Mouse (Mus musculus) MEL (cell line): ENCODE results near the gene Synj1. TPM values are rescaled to one million over a fixed set of nuclear protein-coding genes. Genes with fewer than 3 reads are reported as not detected.
A peak's percentile ranks its signal among the peaks of the same experiment; 100 is the strongest.

ENCODE experiments used
- DNase-seq: peaks from one replicate; pipeline ENCODE4 v3.0.0; 2011; ENCODE audit warnings: low read depth, low spot score
- H3K27ac ChIP-seq: 2 replicates; pipeline ENCODE4 v1.5.1; 2012; ENCODE audit warnings: low read depth, mild to moderate bottlenecking, control low read depth, low read length, moderate library complexity; ENCODE audit not compliant: control insufficient read depth
- H3K27me3 ChIP-seq, 2 experiments: fragments of 150-350 bp in 1 of 2; sonication (generic) in 1 of 2; 2 replicates each; pipeline ENCODE4 v1.6.1; 2012; ENCODE audit warnings: low read length in 2 of 2, mild to moderate bottlenecking in 2 of 2, improper control_type of control experiment in 1 of 2, moderate library complexity in 1 of 2; ENCODE audit not compliant: insufficient read depth in 2 of 2, control insufficient read depth in 1 of 2
- H3K36me3 ChIP-seq, 2 experiments: 2 replicates each; pipeline ENCODE4 v1.6.1; 2012 to 2014; ENCODE audit warnings: low read length in 2 of 2, improper control_type of control experiment in 1 of 2, inconsistent platforms in 1 of 2, mild to moderate bottlenecking in 1 of 2; ENCODE audit not compliant: insufficient read depth in 2 of 2, control insufficient read depth in 1 of 2
- H3K4me1 ChIP-seq, 2 experiments: fragments of 150-350 bp in 1 of 2; sonication (generic) in 1 of 2; 2 replicates each; pipeline ENCODE4 v1.6.1; 2012; ENCODE audit warnings: low read length in 2 of 2, improper control_type of control experiment in 1 of 2, mild to moderate bottlenecking in 1 of 2; ENCODE audit not compliant: insufficient read depth in 2 of 2, control insufficient read depth in 1 of 2
- H3K4me3 ChIP-seq, 2 experiments: fragments of 150-350 bp in 1 of 2; sonication (generic) in 1 of 2; 2 replicates each; pipeline ENCODE4 v1.5.1; 2012; ENCODE audit warnings: low read depth in 2 of 2, low read length in 2 of 2, mild to moderate bottlenecking in 2 of 2, moderate library complexity in 2 of 2, control low read depth in 1 of 2, improper control_type of control experiment in 1 of 2; ENCODE audit not compliant: control insufficient read depth in 1 of 2, insufficient read depth in 1 of 2
- H3K79me2 ChIP-seq: 2 replicates; pipeline ENCODE4 v1.6.1; 2012; ENCODE audit warnings: mild to moderate bottlenecking, low read length, moderate library complexity; ENCODE audit not compliant: control insufficient read depth, poor library complexity, insufficient read depth
- H3K9ac ChIP-seq: 2 replicates; pipeline ENCODE4 v1.6.1; 2012; ENCODE audit warnings: low read depth, mild to moderate bottlenecking, control low read depth, low read length, moderate library complexity; ENCODE audit not compliant: control insufficient read depth, poor library complexity, severe bottlenecking
- H3K9me3 ChIP-seq: fragments of 150-350 bp; sonication (generic); replicated peaks from 2 replicates; pipeline ENCODE4 v1.6.1; 2012; ENCODE audit warnings: mild to moderate bottlenecking, low read length, improper control_type of control experiment, moderate library complexity; ENCODE audit not compliant: insufficient read depth
- BHLHE40 ChIP-seq: IDR thresholded peaks from 2 replicates; pipeline ENCODE4 v1.6.1; 2012; ENCODE audit warnings: low read depth, mild to moderate bottlenecking, inconsistent platforms, low read length, improper control_type of control experiment, borderline replicate concordance
- CHD1 ChIP-seq: IDR thresholded peaks from 2 replicates; pipeline ENCODE4 v1.6.1; 2012; ENCODE audit warnings: low read depth, mild to moderate bottlenecking, inconsistent platforms, low read length, improper control_type of control experiment
- CTCF ChIP-seq, 3 experiments: IDR thresholded peaks in 2 of 3; conservative IDR thresholded peaks in 1 of 3; 2 replicates each; pipeline ENCODE4 v1.5.1; 2011 to 2012; ENCODE audit warnings: low read length in 3 of 3, low read depth in 2 of 3, mild to moderate bottlenecking in 2 of 3, improper control_type of control experiment in 1 of 3, inconsistent platforms in 1 of 3, mixed read lengths in 1 of 3, moderate library complexity in 1 of 3; ENCODE audit not compliant: control insufficient read depth in 1 of 3, insufficient read depth in 1 of 3, poor library complexity in 1 of 3, severe bottlenecking in 1 of 3
- EP300 ChIP-seq, 2 experiments: IDR thresholded peaks; 2 replicates each; pipeline ENCODE4 v1.6.1; 2011; ENCODE audit warnings: improper control_type of control experiment in 2 of 2, low read length in 2 of 2, low read depth in 1 of 2, mild to moderate bottlenecking in 1 of 2
- GABPA ChIP-seq: IDR thresholded peaks from 2 replicates; pipeline ENCODE4 v1.6.1; 2012; ENCODE audit warnings: low read depth, mild to moderate bottlenecking, inconsistent platforms, low read length, improper control_type of control experiment, moderate library complexity
- GATA1 ChIP-seq: IDR thresholded peaks from 2 replicates; pipeline ENCODE4 v1.6.1; 2011; ENCODE audit warnings: low read depth, low read length, improper control_type of control experiment
- HCFC1 ChIP-seq: IDR thresholded peaks from 2 replicates; pipeline ENCODE4 v1.6.1; 2012; ENCODE audit warnings: low read depth, mild to moderate bottlenecking, inconsistent platforms, low read length, improper control_type of control experiment, moderate library complexity
- JUND ChIP-seq: IDR thresholded peaks from 2 replicates; pipeline ENCODE4 v1.6.1; 2011; ENCODE audit warnings: low read depth, mild to moderate bottlenecking, improper control_type of control experiment, low read length
- KAT2A ChIP-seq: conservative IDR thresholded peaks from 2 replicates; pipeline ENCODE4 v1.6.1; 2012; ENCODE audit warnings: low read depth, low read length, improper control_type of control experiment, inconsistent platforms
- MAX ChIP-seq: IDR thresholded peaks from 2 replicates; pipeline ENCODE4 v1.6.1; 2011; ENCODE audit warnings: low read length, improper control_type of control experiment
- MAZ ChIP-seq: IDR thresholded peaks from 2 replicates; pipeline ENCODE4 v1.6.1; 2012; ENCODE audit warnings: low read depth, mild to moderate bottlenecking, inconsistent platforms, low read length, improper control_type of control experiment
- MXI1 ChIP-seq: IDR thresholded peaks from 2 replicates; pipeline ENCODE4 v1.6.1; 2011; ENCODE audit warnings: mild to moderate bottlenecking, low read depth, low read length, improper control_type of control experiment
- MYB ChIP-seq: IDR thresholded peaks from 2 replicates; pipeline ENCODE4 v1.6.1; 2011; ENCODE audit warnings: mild to moderate bottlenecking, low read depth, low read length, improper control_type of control experiment
- MYC ChIP-seq: IDR thresholded peaks from 2 replicates; pipeline ENCODE4 v1.6.1; 2011; ENCODE audit warnings: low read depth, mild to moderate bottlenecking, low read length, improper control_type of control experiment, moderate library complexity
- NELFE ChIP-seq: IDR thresholded peaks from 2 replicates; pipeline ENCODE4 v1.6.1; 2011; ENCODE audit warnings: low read depth, low read length, improper control_type of control experiment
- NRF1 ChIP-seq: IDR thresholded peaks from 2 replicates; pipeline ENCODE4 v1.6.1; 2014; ENCODE audit warnings: low read depth, mild to moderate bottlenecking, inconsistent platforms, low read length, improper control_type of control experiment, moderate library complexity; ENCODE audit not compliant: poor library complexity, insufficient read depth, severe bottlenecking
- POLR2A ChIP-seq, 2 experiments: IDR thresholded peaks; 2 replicates each; pipeline ENCODE4 v1.6.1; 2011 to 2012; ENCODE audit warnings: low read length in 2 of 2, mild to moderate bottlenecking in 2 of 2, control low read depth in 1 of 2, improper control_type of control experiment in 1 of 2, low read depth in 1 of 2, moderate library complexity in 1 of 2; ENCODE audit not compliant: control insufficient read depth in 1 of 2, insufficient read depth in 1 of 2, poor library complexity in 1 of 2
- SIN3A ChIP-seq: IDR thresholded peaks from 2 replicates; pipeline ENCODE4 v1.6.1; 2012; ENCODE audit warnings: low read length, improper control_type of control experiment, inconsistent platforms
- SMC3 ChIP-seq: IDR thresholded peaks from 2 replicates; pipeline ENCODE4 v1.6.1; 2011; ENCODE audit warnings: low read depth, low read length, improper control_type of control experiment
- TAL1 ChIP-seq: IDR thresholded peaks from 2 replicates; pipeline ENCODE4 v1.6.1; 2012; ENCODE audit warnings: mild to moderate bottlenecking, inconsistent platforms, low read length, moderate library complexity, mixed read lengths
- TBP ChIP-seq: IDR thresholded peaks from 2 replicates; pipeline ENCODE4 v1.8.0; 2011; ENCODE audit warnings: low read depth, low read length, improper control_type of control experiment
- USF1 ChIP-seq: IDR thresholded peaks from 2 replicates; pipeline ENCODE4 v1.6.1; 2014; ENCODE audit warnings: low read depth, mild to moderate bottlenecking, inconsistent platforms, low read length, improper control_type of control experiment, moderate library complexity
- USF2 ChIP-seq, 2 experiments: IDR thresholded peaks; 2 replicates each; pipeline ENCODE4 v1.6.1; 2011 to 2012; ENCODE audit warnings: improper control_type of control experiment in 2 of 2, low read length in 2 of 2, borderline replicate concordance in 1 of 2, inconsistent platforms in 1 of 2, low read depth in 1 of 2, mild to moderate bottlenecking in 1 of 2; ENCODE audit not compliant: insufficient read depth in 1 of 2
- polyA plus RNA-seq, 2 experiments: library from polyadenylated mRNA; stranded (reverse) in 1 of 2; unstranded in 1 of 2; fragments of >175 nt in 1 of 2; fragments of >200 nt in 1 of 2; gene quantifications; 2 replicates each; pipeline versions ENCODE4 v1.2.1 to v1.2.4; 2012; ENCODE audit warnings: low replicate concordance in 2 of 2, low read depth in 1 of 2; ENCODE audit not compliant: insufficient read length in 2 of 2, insufficient read depth in 1 of 2, missing spikeins in 1 of 2
- total RNA-seq: library from RNA; depleted of rRNA; stranded (reverse); fragments of 300-350 nt; gene quantifications from 2 replicates; pipeline ENCODE4 v1.2.3, GENCODE M21; 2012

Synj1 gene
- total and polyA plus RNA-seq, 3 experiments, result 5.0 to 34.5 TPM; not detected in 1

GRCm38 (mm10) chr16:90910855-90911533, 100.1 kb downstream of the Synj1 start:
- Histone ChIP-seq H3K4me1 (peaks cover 0 to 13% of the 10 kb centered on the region in 2 experiments; a peak in 2 of 4 replicates), H3K4me3 (peak overlapping the region; percentile 29 to 47), H3K9me3 (no peaks in the 10 kb centered on the region), H3K27ac (peak overlapping the region; percentile 68), H3K9ac (peak overlapping the region; percentile 69), H3K79me2 (no peaks in the 10 kb centered on the region), H3K36me3 (peaks cover 0 to 4% of the 10 kb centered on the region in 2 experiments; a peak in 2 of 4 replicates), H3K27me3 (no peaks in the 10 kb centered on the region)
- TF ChIP-seq NELFE (peak; percentile 45), SIN3A (0 out of 2 replicates have a peak, but pooled peaks have one; percentile 54), USF1 (peak; percentile 97), NRF1 (peak; percentile 65), GABPA (no peak), BHLHE40 (peak; percentile 82; the same call in 1 of the 2 replicates), HCFC1 (peak; percentile 45), JUND (no peak), SMC3 (no peak), MYC (peak; percentile 90), MYB (no peak), CTCF (IDR thresholded peaks at IDR 0.05 in 2 of 3, conservative IDR thresholded peaks at IDR 0.05 in 1 of 3; ENCODE audit: control insufficient read depth in 1 of 3, insufficient read depth in 1 of 3, low read depth in 2 of 3, low read length in 3 of 3, poor library complexity in 1 of 3, severe bottlenecking in 1 of 3) (no peak), USF2 (IDR thresholded peaks at IDR 0.05; ENCODE audit: borderline replicate concordance in 1 of 2, insufficient read depth in 1 of 2, low read depth in 1 of 2, low read length in 2 of 2) (peak; percentile 95 to 98), CHD1 (no peak), MXI1 (peak; percentile 61), GATA1 (peak; percentile 59), POLR2A (IDR thresholded peaks at IDR 0.05; ENCODE audit: control insufficient read depth in 1 of 2, insufficient read depth in 1 of 2, low read depth in 1 of 2, low read length in 2 of 2, poor library complexity in 1 of 2) (peak; percentile 23 to 69; a peak in 1 of 4 replicates), TBP (0 out of 2 replicates have a peak, but pooled peaks have one; percentile 42), MAX (peak; percentile 99), TAL1 (peak; percentile 66), EP300 (IDR thresholded peaks at IDR 0.05; ENCODE audit: low read depth in 1 of 2, low read length in 2 of 2) (peak; percentile 56 to 59; a peak in 3 of 4 replicates), MAZ (no peak), KAT2A (no peak)
- DNase-seq, result peak; percentile 84
